Mouse (Mus musculus) macrophage (primary cell): ENCODE data around the gene Ccdc65. TPM values are rescaled to one million over a fixed set of nuclear protein-coding genes. Genes with fewer than 3 reads are reported as not detected.

Source experiments
- H3K27ac ChIP-seq: fragments of 350-480 bp; formaldehyde crosslinking; 2 replicates; pipeline ENCODE4 v1.9.0; 2021
- H3K36me3 ChIP-seq: fragments of 350-480 bp; formaldehyde crosslinking; 2 replicates; pipeline ENCODE4 v1.9.0; 2021; ENCODE audit errors: inconsistent target
- H3K4me3 ChIP-seq: fragments of 350-480 bp; formaldehyde crosslinking; 2 replicates; pipeline ENCODE4 v1.9.0; 2021; ENCODE audit errors: inconsistent target
- H3K79me2 ChIP-seq: fragments of 350-480 bp; formaldehyde crosslinking; 2 replicates; pipeline ENCODE4 v1.9.0; 2021; ENCODE audit errors: inconsistent target
- WGBS: methylation state at CpG from one replicate; pipeline ENCODE4 v1.1.7; 2026; ENCODE audit warnings: inconsistent platforms; ENCODE audit not compliant: missing documents; 5-methylcytosine and 5-hydroxymethylcytosine counted together
- polyA plus RNA-seq: library from polyadenylated mRNA; stranded (reverse); fragments of 250-400 nt; gene quantifications from 3 replicates; pipeline ENCODE4 v1.2.4, GENCODE M21; 2018; ENCODE audit warnings: inconsistent platforms

Gene Ccdc65
- polyA plus RNA-seq, 1 experiment from 2014 or later: 0.09 TPM

GRCm38 (mm10) chr15:98722191-98722590, 14.2 kb downstream of the Ccdc65 start:
- no peaks in the 10 kb centered on the region for H3K79me2 ChIP-seq
- no peak overlapping the region for H3K4me3 ChIP-seq
- WGBS: 83% methylated on average over 8 of the region's 8 CpGs
- no peak overlapping the region for H3K27ac ChIP-seq
- no peaks in the 10 kb centered on the region for H3K36me3 ChIP-seq

GRCm38 (mm10) chr15:98722854-98723253, 14.8 kb downstream of the Ccdc65 start:
- no peaks in the 10 kb centered on the region for H3K79me2 ChIP-seq
- no peak overlapping the region for H3K27ac ChIP-seq
- H3K4me3 ChIP-seq: no peak overlapping the region
- WGBS: 9% methylated on average over 13 of the region's 14 CpGs
- no peaks in the 10 kb centered on the region for H3K36me3 ChIP-seq

- Histone ChIP-seq H3K27ac (no peak overlapping the region), H3K4me3 (no peak overlapping the region), H3K79me2 (no peaks in the 10 kb centered on the region), H3K36me3 (no peaks in the 10 kb centered on the region)
- WGBS: 89% methylated on average over 6 of the region's 19 CpGs
Measured at GRCm38 (mm10) chr15:98724441-98724840, 16.4 kb downstream of the Ccdc65 start.

- H3K79me2 ChIP-seq: no peaks in the 10 kb centered on the region
- 90% methylated on average over 4 of the region's 4 CpGs for WGBS
- no peaks in the 10 kb centered on the region for H3K36me3 ChIP-seq
- H3K27ac ChIP-seq: no peak overlapping the region
- no peak overlapping the region for H3K4me3 ChIP-seq
Measured at GRCm38 (mm10) chr15:98726079-98726478, 18.1 kb downstream of the Ccdc65 start.

GRCm38 (mm10) chr15:98726746-98727145, 18.7 kb downstream of the Ccdc65 start:
- 79% methylated on average over 7 of the region's 7 CpGs for whole genome bisulfite sequencing
- no peak overlapping the region for H3K27ac ChIP-seq
- H3K79me2 ChIP-seq: no peaks in the 10 kb centered on the region
- no peak overlapping the region for H3K4me3 ChIP-seq
- H3K36me3 ChIP-seq: no peaks in the 10 kb centered on the region

GRCm38 (mm10) chr15:98727443-98728321, 19.7 kb downstream of the Ccdc65 start, which contains the start of gene Fkbp11:
Gene Fkbp11, minus strand, starts transcription at chr15:98728198.
- WGBS: 3% methylated on average over 37 of the region's 39 CpGs
- no peaks in the 10 kb centered on the region for H3K36me3 ChIP-seq
- no peaks in the 10 kb centered on the region for H3K79me2 ChIP-seq
- H3K4me3 ChIP-seq: peak within 1 kb of the TSS; percentile 45
- H3K27ac ChIP-seq: no peak within 1 kb of the TSS

GRCm38 (mm10) chr15:98728366-98728765, 20.4 kb downstream of the Ccdc65 start:
- no peaks in the 10 kb centered on the region for H3K36me3 ChIP-seq
- no peak overlapping the region for H3K27ac ChIP-seq
- no peak overlapping the region for H3K4me3 ChIP-seq
- 31% methylated on average over 9 of the region's 9 CpGs for WGBS
- no peaks in the 10 kb centered on the region for H3K79me2 ChIP-seq

GRCm38 (mm10) chr15:98729791-98730545, 22.0 kb downstream of the Ccdc65 start:
- Histone ChIP-seq H3K36me3 (no peaks in the 10 kb centered on the region), H3K27ac (no peak overlapping the region), H3K79me2 (no peaks in the 10 kb centered on the region), H3K4me3 (no peak overlapping the region)
- 44% methylated on average over 7 of the region's 7 CpGs for WGBS

GRCm38 (mm10) chr15:98730790-98731189, 22.8 kb downstream of the Ccdc65 start:
- H3K36me3 ChIP-seq: peaks cover under 1% of the 10 kb centered on the region; the same call in 1 of the 2 replicates
- H3K27ac ChIP-seq: no peak overlapping the region
- 30% methylated on average over 6 of the region's 6 CpGs for WGBS
- no peaks in the 10 kb centered on the region for H3K79me2 ChIP-seq
- H3K4me3 ChIP-seq: no peak overlapping the region

GRCm38 (mm10) chr15:98732006-98732531, 24.1 kb downstream of the Ccdc65 start:
- Histone ChIP-seq H3K79me2 (no peaks in the 10 kb centered on the region), H3K36me3 (peaks cover 13% of the 10 kb centered on the region; the same call in 1 of the 2 replicates), H3K4me3 (no peak overlapping the region), H3K27ac (no peak overlapping the region)
- 91% methylated on average over 8 of the region's 8 CpGs for WGBS

- Histone ChIP-seq H3K27ac (no peak overlapping the region), H3K79me2 (no peaks in the 10 kb centered on the region)
Measured at GRCm38 (mm10) chr15:98733370-98733769, 25.4 kb downstream of the Ccdc65 start.

GRCm38 (mm10) chr15:98733976-98734566, 26.1 kb downstream of the Ccdc65 start:
- no peak overlapping the region for H3K27ac ChIP-seq
- H3K36me3 ChIP-seq: peaks cover 30% of the 10 kb centered on the region
- 89% methylated on average over 5 of the region's 5 CpGs for WGBS
- no peaks in the 10 kb centered on the region for H3K79me2 ChIP-seq
- H3K4me3 ChIP-seq: no peak overlapping the region

More at GRCm38 (mm10) chr15:98733370-98733769, 25.4 kb downstream of the Ccdc65 start:
- no peak overlapping the region for H3K4me3 ChIP-seq
- 85% methylated on average over 6 of the region's 6 CpGs for WGBS
- H3K36me3 ChIP-seq: peaks cover 23% of the 10 kb centered on the region

- Histone ChIP-seq H3K27ac (no peak overlapping the region), H3K79me2 (no peaks in the 10 kb centered on the region), H3K36me3 (peaks cover 55% of the 10 kb centered on the region), H3K4me3 (no peak overlapping the region)
- 92% methylated on average over 10 of the region's 10 CpGs for WGBS
Measured at GRCm38 (mm10) chr15:98736521-98736920, 28.5 kb downstream of the Ccdc65 start.

GRCm38 (mm10) chr15:98737881-98738280, 29.9 kb downstream of the Ccdc65 start:
- no peak overlapping the region for H3K27ac ChIP-seq
- H3K4me3 ChIP-seq: no peak overlapping the region
- peaks cover 6% of the 10 kb centered on the region; the same call in 1 of the 2 replicates for H3K79me2 ChIP-seq
- peaks cover 64% of the 10 kb centered on the region for H3K36me3 ChIP-seq
